Mouse (Mus musculus) ovary, postnatal 10 days (tissue): ENCODE results near the gene Lnpep.
A peak's percentile ranks its signal among the peaks of the same experiment; 100 is the strongest.
"Not testable (repeated sequence)": the region's sequence is repeated elsewhere in the genome, so short reads cannot be mapped to it uniquely, and the experiment has no call there.

ENCODE experiments used
- DNase-seq: peaks from one replicate; pipeline ENCODE4 v3.0.0; 2022; ENCODE audit warnings: low spot score

The Lnpep gene

DNA sequence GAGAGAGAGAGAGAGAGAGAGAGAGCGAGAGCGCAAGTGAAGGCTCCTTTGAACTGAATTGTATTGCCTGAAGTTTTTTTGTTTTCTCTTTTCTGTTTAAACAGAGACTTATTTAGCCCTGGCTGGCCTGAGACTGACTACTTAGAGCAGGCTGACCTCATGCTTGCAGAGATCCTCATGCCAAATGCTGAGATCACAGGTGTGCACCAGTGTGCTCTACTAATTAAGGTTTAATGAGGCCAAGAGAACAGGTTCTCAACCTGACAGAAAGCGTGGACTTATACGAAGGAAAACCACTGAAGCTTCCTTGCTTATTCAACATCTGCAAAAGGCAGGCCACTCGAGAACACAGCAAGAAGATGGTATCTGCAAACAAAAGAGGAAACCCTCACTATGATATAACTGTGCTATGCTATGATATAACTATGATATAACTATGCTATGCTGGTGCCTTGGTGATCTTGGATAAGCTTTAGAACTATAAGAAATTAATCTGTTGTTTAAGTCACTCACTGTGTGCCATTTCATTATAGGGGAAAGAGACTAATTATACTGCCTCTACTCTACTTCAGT, 16.3 kb downstream of the Lnpep start:
- DNase-seq, result no peak

DNA sequence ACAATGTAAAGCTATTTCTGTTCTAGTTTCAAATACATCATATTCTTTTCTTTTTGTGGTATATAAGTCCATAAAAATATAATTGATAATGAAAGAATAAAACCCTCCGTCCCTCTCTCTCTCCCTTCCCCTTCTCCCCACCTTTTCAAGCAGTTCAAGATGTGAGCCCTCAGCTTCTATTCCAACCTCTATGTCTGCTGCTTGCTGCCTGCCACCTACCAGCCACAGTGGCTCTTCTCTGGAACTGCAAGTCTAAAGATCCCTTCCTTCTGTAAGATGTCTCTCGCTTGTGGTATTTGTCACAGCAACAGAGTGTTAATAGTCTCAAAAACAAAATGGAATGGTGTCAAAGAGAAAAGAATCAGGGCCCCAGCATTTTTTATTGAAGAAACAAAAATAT, 20.3 kb downstream of the Lnpep start:
- DNase-seq, result no peak

DNA sequence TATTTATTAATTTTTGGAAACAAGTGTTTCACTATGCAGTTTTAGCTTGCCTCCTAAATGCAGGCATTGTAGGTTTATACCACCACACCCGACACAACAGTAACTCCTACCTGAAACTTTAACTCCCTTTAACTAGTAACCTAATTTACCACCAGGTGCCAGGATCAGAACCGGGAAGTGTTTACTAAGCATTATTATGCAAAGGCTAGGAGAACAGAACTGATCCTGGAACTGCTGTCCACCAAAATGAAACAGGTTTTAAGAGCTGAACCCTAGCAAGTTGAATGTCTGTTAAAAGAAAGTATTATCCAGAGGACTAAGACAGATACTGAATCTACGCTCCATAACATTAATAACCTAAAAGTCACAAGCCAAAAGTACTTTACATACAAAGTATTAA, 21.2 kb downstream of the Lnpep start:
- DNase-seq, result no peak

DNA sequence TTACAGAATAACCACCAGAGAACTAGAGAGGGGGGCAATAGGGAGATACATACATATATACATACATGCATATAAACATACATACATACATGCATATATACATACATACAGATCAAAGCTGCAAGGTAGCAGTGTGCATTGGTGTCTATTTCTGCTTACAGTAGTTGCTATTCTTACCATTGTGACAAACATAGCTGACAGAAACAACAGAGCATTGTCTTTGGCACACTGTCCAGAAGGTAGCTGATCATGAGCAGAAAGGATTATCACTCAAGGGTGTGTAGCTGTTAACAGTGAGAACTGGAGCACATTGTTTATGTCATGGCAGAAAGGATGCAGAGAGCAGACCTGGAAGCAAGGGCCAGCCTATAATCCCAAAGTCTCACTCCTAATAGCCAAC, 22.1 kb downstream of the Lnpep start:
- no peak for DNase-seq

DNA sequence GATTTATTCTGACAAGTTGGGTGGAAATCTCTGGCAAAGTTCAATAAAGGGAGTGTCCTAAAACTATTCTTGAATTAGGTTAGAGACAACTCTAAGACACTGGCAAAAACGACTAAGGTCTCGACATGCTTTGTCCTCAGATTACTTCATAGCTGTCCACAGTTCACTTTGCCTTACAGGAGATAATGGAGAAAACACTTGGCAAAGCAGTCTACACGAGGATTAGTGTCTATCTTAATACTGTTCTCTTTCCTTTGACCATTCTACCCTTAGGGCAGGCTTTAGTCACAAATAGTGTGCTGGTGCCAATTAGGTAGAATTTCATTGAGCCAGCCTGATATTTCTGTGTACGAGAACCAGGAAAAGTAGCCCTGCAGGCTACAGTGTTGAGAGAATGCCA, 22.5 kb downstream of the Lnpep start:
- no peak for DNase-seq

DNA sequence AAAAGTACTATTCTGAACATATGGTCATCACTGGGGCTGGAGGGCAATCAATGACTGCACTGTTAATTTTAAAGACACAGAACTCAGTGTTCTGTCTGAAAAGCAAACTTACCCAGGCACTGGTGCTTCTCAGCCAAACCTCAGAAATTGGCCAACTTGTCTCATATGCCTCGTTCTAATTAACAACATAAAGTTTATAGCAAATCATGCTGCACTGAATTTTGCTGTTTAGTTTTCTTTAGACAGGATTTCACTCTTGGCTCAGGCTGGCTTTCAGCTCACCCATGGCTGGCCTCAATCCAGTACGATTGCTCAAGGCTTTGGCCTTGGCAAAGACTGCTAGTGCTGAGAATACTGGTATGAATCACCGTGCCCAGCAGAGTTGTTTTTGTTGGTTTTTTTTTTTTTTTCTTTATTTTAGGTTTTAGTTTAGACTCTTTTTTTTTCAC, 24.0 kb downstream of the Lnpep start:
- DNase-seq, result peak; percentile 50

DNA sequence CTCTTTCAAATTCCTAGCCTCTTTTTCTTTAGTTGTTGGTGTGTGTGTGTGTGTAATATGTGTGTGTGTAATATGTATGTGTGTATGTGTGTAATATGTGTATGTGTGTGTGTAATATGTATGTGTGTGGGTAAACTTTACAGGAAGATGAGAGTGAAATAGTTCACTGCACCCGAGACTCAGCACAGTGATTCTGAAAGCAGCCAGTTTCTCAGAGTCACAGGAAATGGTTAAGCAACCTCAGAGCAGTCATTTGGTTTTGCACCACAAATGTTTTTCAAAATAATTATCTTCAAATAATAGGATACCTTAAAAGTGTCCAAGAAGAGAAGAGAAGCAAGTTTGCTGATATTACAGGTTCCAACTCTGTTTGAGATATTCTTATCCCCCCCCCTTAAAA, 24.8 kb downstream of the Lnpep start:
- no peak for DNase-seq

DNA sequence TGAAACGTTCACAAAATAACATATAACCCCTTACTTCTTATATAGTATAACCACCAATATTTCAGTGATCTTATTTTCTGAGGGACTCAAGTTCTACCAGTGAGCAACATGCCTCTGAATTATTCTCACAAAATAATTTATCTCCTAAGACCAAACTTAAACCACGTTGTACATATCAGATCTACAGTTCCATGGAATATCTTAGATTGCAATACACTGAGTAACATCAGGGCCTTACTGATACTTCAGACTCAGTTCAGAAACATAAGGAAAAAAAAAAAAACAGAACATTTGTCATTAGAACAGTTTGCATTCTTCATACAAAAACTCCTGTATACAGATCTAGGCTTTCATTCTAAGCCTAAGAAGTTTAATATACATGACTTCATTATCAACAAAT, 26.5 kb downstream of the Lnpep start:
- DNase-seq, result no peak

DNA sequence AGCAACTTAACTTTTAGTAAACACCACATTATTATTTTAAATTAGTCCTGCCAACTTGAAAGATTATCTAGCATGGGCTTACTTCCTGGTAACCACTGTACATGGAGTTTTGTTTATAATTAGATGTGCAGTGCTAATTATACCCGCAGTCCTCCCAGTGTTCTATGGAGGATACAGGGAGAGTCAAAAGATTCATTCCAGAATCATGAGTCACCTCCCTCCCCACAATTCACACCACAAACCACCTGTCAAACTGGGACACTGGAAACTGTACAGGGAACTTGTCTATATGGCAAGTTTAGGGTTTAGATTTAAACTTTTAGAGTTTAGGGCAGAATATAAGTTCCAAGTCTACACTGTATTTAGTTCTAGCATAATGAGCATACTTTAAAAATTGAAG, 31.9 kb downstream of the Lnpep start:
- no peak for DNase-seq

DNA sequence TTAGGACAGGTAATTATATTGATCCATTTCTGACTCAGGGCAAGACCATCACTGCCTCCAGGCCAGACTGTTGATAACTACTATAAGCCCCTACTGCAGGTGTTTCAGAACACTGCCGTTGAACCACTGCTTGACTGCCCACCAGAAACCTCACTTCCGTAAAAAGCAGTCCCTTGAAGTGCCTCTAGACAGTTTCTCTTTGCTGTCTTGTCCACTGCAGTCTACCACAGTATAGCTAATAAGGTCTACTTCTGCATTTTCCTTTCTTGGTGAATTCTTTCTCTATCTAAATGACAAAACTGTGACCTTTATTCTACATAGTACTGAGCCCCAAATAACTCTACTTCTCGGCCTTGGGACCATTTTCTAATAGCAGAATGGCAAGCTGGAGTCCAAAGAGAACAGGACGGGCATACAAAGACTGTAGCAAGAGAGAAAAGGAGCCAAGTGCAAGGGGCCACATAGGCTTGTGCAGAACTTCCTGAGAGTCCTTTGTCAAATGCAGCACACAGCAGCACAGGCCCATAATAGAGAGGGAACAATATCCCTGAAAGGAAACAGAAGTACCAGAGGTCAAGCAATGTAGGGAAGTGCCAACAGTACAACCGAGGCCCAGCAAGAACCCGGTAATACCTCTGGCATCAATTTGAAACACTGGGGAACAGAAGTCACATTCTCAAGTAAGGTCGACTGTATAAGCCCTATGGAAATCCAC, 37.4 kb downstream of the Lnpep start:
- DNase-seq, result no peak

DNA sequence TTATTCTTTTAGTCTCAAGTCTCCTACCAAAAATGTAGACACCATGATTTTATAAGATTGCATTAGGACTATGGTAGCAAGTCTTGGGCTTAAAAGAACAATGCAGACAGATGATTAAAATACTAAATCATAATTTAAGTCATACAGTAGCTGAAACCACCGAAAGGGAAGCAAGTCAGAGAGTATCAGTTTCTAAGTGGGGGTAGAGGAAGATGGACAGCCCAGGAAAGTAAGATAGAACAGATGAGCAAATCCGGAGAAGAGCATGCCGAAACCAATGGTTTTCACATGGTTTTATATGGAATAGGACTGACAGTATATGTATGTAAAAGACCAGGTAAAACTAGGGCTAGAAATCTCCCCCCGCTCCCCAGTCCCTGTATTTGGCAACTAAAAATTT, 39.7 kb downstream of the Lnpep start:
- DNase-seq, result no peak

DNA sequence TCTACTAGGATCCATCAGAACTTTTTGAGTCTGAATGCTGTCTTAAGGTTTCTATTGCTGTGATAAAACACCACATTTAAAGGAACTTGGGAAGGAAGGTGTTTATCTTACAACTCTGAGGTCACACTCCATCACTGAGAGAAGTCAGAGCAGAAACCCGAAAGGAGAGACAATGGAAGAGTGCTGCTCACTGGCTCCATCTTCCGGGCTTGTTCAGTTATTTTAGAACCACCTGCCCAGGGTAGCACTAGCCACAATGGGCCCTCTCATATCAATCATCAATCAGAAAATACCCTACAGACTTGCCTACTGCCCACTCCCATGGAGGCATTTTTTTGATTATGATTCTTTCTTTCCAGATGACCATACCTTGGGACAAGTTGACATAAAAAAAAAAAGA, 41.0 kb downstream of the Lnpep start:
- DNase-seq, result no peak

DNA sequence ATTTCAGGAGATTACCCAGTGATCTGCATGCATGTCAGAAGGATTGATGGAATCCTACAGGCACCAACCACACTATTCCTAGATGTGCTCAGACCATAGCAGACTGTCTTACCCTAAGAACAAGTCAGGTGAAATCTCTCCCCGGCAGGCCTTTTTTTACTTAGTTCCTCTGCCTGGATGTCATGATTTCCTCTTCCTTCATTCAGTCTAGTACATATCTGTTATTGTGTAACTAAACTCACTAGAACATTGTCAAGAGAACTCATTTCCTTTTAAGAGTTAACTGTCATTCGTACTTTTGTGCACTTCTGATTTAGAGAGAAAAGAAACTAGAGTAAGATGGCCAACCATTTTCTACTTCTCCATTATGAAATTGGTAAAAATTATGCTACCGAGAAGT, 43.6 kb downstream of the Lnpep start:
- no peak for DNase-seq

DNA sequence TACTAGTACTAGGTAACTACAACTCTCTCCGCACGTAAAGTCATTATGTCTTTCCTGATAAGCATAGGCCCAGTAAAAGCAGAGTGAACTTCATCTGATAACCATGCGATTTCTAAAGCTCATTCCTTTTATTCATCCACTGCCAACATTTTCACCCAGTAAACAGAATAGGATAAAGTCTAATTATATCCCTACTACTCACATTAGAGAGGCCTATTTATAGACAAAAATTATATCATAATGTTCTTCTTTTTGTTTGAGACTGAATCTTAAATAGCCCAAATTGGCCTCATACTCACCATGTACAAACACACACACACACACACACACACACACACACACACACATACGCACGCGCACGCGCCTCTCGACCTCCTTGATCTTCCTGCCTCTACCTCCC, 48.5 kb downstream of the Lnpep start:
- no peak for DNase-seq

DNA sequence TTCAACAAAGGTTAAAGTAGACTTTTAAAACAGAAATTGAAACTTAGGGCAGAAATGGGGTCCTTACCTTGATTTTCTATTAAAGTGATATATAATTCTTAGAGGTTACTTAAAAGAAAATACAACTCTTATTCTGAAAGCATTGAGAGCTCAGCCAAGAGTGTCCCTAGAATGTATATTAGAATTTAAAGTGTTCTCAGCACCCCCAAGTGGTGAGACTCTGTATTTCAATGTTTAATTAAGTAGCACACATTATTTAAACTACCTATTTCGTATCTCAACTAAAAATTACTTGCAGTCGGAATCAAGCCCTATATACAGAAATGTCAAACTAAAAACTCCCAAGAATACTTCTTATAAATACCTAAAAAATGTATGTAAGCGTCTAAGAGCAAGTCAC, 57.8 kb downstream of the Lnpep start:
- DNase-seq, result no peak

DNA sequence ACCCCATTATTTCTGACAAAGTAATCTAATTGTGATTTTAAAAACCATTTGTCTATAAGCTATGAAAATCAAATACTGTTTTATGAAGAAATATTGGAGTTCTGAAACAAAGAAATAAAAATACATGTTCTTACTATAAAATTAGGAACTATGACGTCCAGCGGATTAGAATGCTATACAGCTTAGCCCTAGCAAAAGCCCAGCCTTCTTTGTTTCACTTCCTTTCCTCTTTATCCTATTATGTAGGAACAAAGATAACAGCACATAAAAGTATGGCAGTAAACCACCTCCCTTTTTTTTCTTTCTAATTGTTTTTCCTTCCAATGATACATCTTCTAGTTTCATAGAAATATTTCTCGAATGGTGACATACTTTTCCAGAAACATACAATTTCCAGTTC, 75.9 kb downstream of the Lnpep start:
- DNase-seq, result no peak

DNA sequence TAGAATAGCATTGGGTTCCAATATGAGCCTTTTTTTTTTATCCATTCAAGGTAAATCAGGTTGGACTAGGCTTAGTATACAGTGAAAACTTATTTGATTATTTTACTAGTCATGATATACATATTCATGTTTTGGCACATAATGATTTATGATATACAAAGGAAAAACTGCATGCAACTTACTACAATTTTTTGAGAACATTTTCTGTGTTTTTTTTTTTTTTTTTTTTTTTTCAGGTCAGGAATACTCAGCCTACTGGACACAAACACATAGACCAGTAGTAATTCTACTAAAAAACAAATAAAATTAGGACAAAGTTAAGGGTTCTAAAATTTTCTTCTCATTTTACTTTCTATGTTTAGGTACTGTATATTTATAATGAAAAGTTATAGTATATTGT, 93.5 kb downstream of the Lnpep start:
- no peak for DNase-seq

DNA sequence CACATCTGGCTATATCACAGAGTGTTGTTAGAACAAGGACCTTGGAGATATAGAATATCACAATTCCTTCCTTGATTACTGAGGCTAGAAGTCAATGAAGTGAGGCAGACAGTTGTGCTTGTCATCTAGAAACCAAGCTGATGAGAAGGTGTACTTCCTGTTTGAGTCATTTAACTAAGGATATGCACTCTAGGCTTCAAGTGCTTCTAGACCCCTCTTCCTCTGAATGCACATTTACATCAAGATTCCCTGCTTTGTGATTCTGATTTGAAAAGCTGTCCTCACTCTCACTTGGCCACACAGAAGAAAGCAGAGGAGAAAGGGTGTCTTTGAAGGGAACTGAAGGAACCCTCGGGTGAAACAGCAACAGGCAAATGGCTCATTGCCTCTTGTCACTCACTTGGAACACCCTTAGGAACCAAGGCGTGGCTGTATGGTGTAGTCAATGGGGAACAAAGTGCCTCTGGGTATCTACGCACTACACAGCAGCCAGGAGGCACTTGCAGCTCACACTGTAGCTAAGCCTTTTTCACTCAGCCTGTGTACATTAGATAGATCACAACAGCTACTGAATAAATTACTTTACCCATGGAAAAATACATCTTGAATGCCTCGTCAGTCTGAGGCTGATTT, 108.3 kb downstream of the Lnpep start:
- DNase-seq, result no peak

DNA sequence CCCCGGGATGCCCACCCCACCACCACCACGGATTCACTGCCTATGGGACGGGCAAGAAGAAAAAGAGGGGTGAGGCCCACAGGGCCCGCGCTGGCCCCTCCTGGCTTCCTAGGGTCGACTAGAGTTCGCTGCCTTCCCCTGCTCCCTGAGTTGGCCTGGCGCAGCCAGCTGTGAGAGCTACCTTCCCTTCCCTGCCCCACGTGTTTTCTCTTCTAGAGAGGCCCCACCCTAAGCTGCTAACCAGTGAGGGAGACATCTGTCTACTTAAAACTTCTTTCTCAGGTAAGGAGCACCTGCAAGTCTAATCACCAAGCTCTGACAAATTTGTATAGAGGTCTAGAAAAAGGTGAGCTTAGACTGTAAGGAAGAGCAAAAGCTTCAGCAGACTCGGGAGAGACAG, 118.2 kb downstream of the Lnpep start:
- no peak for DNase-seq

DNA sequence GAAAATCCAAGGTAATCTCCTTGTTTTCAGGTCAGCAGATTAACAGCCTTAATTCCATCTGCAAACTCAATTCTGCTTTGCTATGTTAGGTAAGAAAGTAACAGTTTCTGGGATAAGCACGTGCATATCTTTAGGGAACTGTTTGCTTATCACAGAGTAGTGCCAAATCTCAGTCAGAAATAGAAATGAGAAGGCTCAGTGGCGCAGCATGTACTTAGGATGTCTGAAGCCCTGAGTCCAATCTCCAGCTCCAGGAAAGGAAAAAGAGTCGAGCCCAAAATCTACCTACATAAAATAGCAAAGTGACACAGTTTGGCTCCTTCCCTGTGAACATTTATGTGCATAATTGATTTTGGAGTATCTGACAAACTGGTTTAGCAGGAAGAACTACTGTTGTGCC, 125.6 kb downstream of the Lnpep start:
- DNase-seq, result no peak

DNA sequence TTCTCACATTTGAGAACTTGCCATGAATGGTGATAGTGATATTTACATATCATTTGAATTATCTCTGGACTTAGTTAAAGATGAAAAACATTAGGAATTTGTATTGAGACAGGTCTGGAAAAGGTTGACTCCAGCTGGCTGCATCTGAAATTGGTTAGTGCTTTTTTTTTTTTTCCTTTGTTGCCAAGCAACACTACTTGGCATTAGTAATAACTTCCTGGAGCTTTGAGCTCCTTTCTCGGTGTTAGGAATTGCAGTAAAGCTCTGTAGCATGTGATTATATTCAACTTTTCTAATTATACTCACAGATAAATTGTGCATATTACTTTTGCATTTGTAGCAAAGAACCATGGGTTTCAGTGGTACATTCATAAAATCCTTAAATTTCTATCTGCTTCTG, 126.0 kb downstream of the Lnpep start:
- DNase-seq, result no peak

DNA sequence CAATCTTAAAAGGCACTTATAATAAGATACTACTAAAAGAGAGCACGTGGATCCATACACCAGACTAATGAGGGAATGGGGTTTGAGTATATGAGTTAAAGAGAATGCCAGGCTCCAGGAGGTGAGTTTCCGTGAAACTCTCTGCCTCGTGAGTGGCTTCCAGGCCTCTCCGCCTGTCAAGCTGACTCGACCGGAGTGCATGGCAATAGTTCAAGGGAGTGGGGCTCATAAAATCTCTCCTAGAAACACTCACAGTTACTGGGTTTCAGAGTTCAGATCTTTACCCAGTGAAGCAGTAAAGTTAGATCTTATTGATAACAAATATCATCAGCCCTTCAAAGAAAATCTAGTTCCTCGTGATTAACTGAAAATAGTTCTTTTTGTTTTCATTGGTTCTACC, 128.1 kb downstream of the Lnpep start:
- no peak for DNase-seq

DNA sequence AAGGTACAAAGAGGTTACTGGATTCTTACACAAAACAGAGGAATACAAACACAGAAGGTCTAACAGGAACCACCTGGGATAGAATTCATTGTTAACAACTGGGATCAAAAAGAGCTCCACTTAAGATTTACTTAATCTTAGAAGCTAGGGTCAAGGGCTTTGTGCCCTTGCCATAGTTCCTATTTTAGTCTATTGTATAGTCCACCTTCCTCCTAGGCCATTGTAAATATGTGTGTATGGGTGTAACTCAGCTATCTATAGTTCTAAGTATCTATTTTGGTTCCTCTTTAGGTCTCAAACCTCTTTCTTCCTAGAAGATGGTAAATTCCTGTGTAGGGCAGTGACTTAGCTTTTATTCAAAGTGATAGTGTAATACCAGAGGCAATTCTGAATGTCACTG, 128.6 kb downstream of the Lnpep start:
- not testable (repeated sequence) for DNase-seq

DNA sequence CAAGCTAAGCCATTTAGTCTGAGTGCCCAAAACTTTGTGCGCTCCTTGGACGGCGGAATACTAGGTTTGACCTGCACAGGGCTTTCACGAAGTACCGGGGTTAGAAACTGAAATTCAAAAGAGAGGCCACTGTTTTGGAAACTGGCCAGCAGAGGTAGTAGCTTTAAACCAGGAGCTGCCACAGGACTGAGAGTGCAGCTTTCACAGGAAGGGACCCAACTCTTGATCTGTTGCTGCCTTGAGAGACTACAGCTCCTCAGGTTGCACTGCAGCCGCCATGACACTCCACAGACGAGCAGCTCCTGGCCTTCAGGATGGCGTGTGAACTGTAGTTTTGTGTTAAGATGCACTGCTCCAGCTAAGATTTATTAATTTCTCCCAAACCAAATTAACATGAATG, 132.7 kb downstream of the Lnpep start:
- DNase-seq, result no peak
